Mouse (Mus musculus): ENCODE data around the gene Irgc1. TPM values are rescaled to one million over a fixed set of nuclear protein-coding genes. Genes with fewer than 3 reads are reported as not detected.

Gene Irgc1
- polyA plus RNA-seq, 1 experiment from 2014 or later = not detected

GRCm38 (mm10) chr7:24448782-24449517 is 3.1 kb downstream of the Irgc1 start:
- H3K4me1 ChIP-seq (ENCODE audit: control insufficient read depth, insufficient read depth, low read depth, low read length) = no peaks in the 10 kb centered on the region
- H3K9ac ChIP-seq (ENCODE audit: low read depth, low read length) = no peak overlapping the region
- no peak overlapping the region for H3K4me2 ChIP-seq (ENCODE audit: low read length)
- H3K27ac ChIP-seq (ENCODE audit: low read depth, low read length) = no peak overlapping the region
- no peaks in the 10 kb centered on the region for H3K9me3 ChIP-seq (ENCODE audit: control insufficient read depth, low read length)
- no peaks in the 10 kb centered on the region for H3K36me3 ChIP-seq (ENCODE audit: control insufficient read depth, insufficient read depth, low read length)
- H3K27me3 ChIP-seq (replicated peaks; ENCODE audit: control insufficient read depth, insufficient read depth, low read length) = no peaks in the 10 kb centered on the region
- no peak overlapping the region for H3K4me3 ChIP-seq (ENCODE audit: low read length)
- WGBS = 68% methylated on average over 14 of the region's 14 CpGs
- no peak for ATAC-seq

DNA sequence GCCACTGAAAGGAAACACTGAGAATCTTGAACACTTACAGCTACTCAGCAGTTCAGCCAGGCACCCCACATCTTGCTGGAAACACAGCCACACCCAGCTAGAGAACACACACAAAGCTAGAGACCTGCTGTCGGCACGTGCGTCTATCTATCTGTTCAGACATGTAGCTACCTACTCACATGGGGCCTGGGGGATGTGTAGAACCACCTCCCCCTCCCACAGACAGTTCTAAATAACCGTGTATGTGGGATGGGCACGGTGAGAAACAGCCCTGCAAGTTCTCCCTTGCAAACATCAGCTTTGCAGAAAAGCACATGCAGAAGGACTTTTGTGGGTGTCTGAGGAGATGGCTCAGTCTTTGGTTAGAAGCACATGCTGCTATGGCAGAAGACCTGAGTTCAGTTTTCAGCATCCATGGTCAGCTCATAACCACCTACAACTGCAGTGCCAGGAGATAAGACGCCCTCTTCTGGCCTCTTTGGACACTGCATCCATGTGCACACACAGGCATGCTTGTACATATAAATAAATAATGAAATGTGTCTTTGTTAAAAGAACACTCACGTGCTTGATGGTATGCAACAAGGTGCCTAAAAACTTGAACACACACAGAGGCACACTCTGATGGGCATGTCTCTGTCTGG is 5.3 kb downstream of the Irgc1 start:
- no peak overlapping the region for H3K4me3 ChIP-seq (ENCODE audit: low read length)
- no peak for ATAC-seq
- H3K36me3 ChIP-seq (ENCODE audit: control insufficient read depth, insufficient read depth, low read length) = no peaks in the 10 kb centered on the region
- H3K27me3 ChIP-seq (replicated peaks; ENCODE audit: control insufficient read depth, insufficient read depth, low read length) = no peaks in the 10 kb centered on the region
- WGBS = 82% methylated on average over 7 of the region's 7 CpGs
- H3K9me3 ChIP-seq (ENCODE audit: control insufficient read depth, low read length) = no peaks in the 10 kb centered on the region
- H3K27ac ChIP-seq (ENCODE audit: low read depth, low read length) = no peak overlapping the region
- no peak overlapping the region for H3K9ac ChIP-seq (ENCODE audit: low read depth, low read length)
- H3K4me1 ChIP-seq (ENCODE audit: control insufficient read depth, insufficient read depth, low read depth, low read length) = no peaks in the 10 kb centered on the region
- no peak overlapping the region for H3K4me2 ChIP-seq (ENCODE audit: low read length)

DNA sequence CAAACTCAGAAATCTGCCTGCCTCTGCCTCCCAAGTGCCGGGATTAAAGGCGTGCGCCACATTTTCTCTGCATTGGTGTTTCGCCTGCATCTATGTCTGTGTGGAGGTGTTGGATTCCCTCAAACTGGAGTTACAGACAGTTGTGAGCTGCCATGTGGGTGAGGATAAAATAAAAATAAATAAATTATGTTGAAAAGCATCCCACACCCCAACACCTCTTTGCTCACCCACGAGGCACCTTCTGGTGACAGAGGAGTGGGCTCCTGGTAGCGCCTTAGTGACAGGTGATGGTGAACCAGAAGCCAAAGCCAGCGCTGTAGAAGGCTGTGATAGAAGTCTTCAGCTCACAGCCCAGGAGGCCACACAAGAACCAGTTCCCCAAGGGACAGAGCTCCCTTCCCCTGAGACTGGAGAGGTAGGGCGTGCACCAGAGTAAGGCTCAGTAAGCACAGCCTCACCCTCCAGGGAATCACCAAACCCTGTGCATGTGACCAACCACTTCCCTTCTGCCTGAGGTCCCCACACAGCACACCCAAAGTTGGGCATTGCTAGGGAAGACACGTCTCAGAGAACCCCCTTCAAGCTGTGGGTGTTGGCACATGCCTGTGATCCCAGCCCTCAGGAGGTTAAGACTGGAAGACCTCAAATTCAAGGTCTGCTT is 6.7 kb downstream of the Irgc1 start:
- no peak overlapping the region for H3K4me2 ChIP-seq (ENCODE audit: low read length)
- H3K9ac ChIP-seq (ENCODE audit: low read depth, low read length) = no peak overlapping the region
- H3K27me3 ChIP-seq (replicated peaks; ENCODE audit: control insufficient read depth, insufficient read depth, low read length) = no peaks in the 10 kb centered on the region
- no peaks in the 10 kb centered on the region for H3K36me3 ChIP-seq (ENCODE audit: control insufficient read depth, insufficient read depth, low read length)
- H3K4me1 ChIP-seq (ENCODE audit: control insufficient read depth, insufficient read depth, low read depth, low read length) = no peaks in the 10 kb centered on the region
- no peak for ATAC-seq
- no peaks in the 10 kb centered on the region for H3K9me3 ChIP-seq (ENCODE audit: control insufficient read depth, low read length)
- no peak overlapping the region for H3K4me3 ChIP-seq (ENCODE audit: low read length)
- H3K27ac ChIP-seq (ENCODE audit: low read depth, low read length) = no peak overlapping the region
- 91% methylated on average over 9 of the region's 9 CpGs for WGBS

GRCm38 (mm10) chr7:24442313-24442712 is 9.8 kb downstream of the Irgc1 start:
- H3K9me3 ChIP-seq (ENCODE audit: control insufficient read depth, low read length) = no peaks in the 10 kb centered on the region
- H3K27ac ChIP-seq (ENCODE audit: low read depth, low read length) = no peak overlapping the region
- no peaks in the 10 kb centered on the region for H3K4me1 ChIP-seq (ENCODE audit: control insufficient read depth, insufficient read depth, low read depth, low read length)
- no peak overlapping the region for H3K9ac ChIP-seq (ENCODE audit: low read depth, low read length)
- ATAC-seq = no peak
- H3K4me2 ChIP-seq (ENCODE audit: low read length) = no peak overlapping the region
- H3K36me3 ChIP-seq (ENCODE audit: control insufficient read depth, insufficient read depth, low read length) = no peaks in the 10 kb centered on the region
- WGBS = 76% methylated on average over 8 of the region's 8 CpGs
- H3K4me3 ChIP-seq (ENCODE audit: low read length) = no peak overlapping the region
- no peaks in the 10 kb centered on the region for H3K27me3 ChIP-seq (replicated peaks; ENCODE audit: control insufficient read depth, insufficient read depth, low read length)

DNA sequence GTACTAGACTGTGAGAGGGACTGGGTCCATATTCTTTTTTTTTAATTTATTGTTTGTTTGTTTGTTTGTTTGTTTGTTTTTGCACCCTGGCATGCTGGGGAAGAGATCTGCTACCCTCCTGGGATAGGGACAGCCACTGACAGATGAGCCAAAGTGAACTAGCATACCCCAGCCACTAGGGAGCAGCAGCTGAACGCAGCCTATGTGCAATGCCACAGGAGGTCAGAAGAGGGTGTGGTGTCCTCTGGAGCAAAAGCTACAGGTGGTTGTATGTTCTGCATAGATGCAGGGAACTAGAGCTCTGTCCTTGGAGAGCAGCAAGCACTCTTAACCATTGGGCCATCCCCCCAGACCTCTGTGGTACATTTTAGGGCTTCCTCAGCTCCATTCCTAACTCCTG is 10.3 kb downstream of the Irgc1 start:
- Histone ChIP-seq H3K4me2 (ENCODE audit: low read length) (no peak overlapping the region), H3K36me3 (ENCODE audit: control insufficient read depth, insufficient read depth, low read length) (no peaks in the 10 kb centered on the region), H3K27ac (ENCODE audit: low read depth, low read length) (no peak overlapping the region), H3K4me1 (ENCODE audit: control insufficient read depth, insufficient read depth, low read depth, low read length) (no peaks in the 10 kb centered on the region), H3K9ac (ENCODE audit: low read depth, low read length) (no peak overlapping the region), H3K9me3 (ENCODE audit: control insufficient read depth, low read length) (no peaks in the 10 kb centered on the region), H3K4me3 (ENCODE audit: low read length) (no peak overlapping the region), H3K27me3 (replicated peaks; ENCODE audit: control insufficient read depth, insufficient read depth, low read length) (no peaks in the 10 kb centered on the region)
- 6% methylated on average over 1 of the region's 1 CpGs for WGBS
- ATAC-seq = no peak

DNA sequence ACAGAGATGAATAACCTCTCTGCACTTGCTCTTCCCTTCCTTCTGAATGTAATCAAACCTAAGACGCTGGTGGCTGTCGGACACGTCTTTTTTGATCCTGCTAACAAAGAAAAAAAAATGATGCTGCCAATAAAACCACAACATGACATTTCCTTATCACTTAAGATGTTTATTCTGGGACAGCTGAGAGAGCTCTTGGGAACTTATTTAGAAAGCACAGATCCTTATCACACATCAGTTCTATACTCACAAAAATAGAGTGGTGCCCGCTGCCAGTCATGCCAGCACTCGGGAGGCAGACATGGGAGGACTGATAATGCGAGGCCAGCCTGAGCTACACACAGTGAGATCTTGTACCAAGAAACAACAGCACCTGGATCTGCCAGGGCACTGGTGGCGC is 12.2 kb downstream of the Irgc1 start:
- H3K9me3 ChIP-seq (ENCODE audit: control insufficient read depth, low read length) = no peaks in the 10 kb centered on the region
- no peaks in the 10 kb centered on the region for H3K4me1 ChIP-seq (ENCODE audit: control insufficient read depth, insufficient read depth, low read depth, low read length)
- no peak overlapping the region for H3K4me2 ChIP-seq (ENCODE audit: low read length)
- no peaks in the 10 kb centered on the region for H3K36me3 ChIP-seq (ENCODE audit: control insufficient read depth, insufficient read depth, low read length)
- no peak overlapping the region for H3K4me3 ChIP-seq (ENCODE audit: low read length)
- no peak overlapping the region for H3K27ac ChIP-seq (ENCODE audit: low read depth, low read length)
- WGBS = 85% methylated on average over 7 of the region's 7 CpGs
- H3K9ac ChIP-seq (ENCODE audit: low read depth, low read length) = no peak overlapping the region
- no peaks in the 10 kb centered on the region for H3K27me3 ChIP-seq (replicated peaks; ENCODE audit: control insufficient read depth, insufficient read depth, low read length)
- no peak for ATAC-seq

GRCm38 (mm10) chr7:24439191-24439590 is 12.9 kb downstream of the Irgc1 start:
- Histone ChIP-seq H3K4me2 (ENCODE audit: low read length) (no peak overlapping the region), H3K27me3 (replicated peaks; ENCODE audit: control insufficient read depth, insufficient read depth, low read length) (no peaks in the 10 kb centered on the region), H3K4me3 (ENCODE audit: low read length) (no peak overlapping the region), H3K9me3 (ENCODE audit: control insufficient read depth, low read length) (no peaks in the 10 kb centered on the region), H3K27ac (ENCODE audit: low read depth, low read length) (no peak overlapping the region), H3K9ac (ENCODE audit: low read depth, low read length) (no peak overlapping the region), H3K4me1 (ENCODE audit: control insufficient read depth, insufficient read depth, low read depth, low read length) (no peaks in the 10 kb centered on the region), H3K36me3 (ENCODE audit: control insufficient read depth, insufficient read depth, low read length) (no peaks in the 10 kb centered on the region)
- ATAC-seq = no peak
- WGBS = 80% methylated on average over 6 of the region's 6 CpGs

DNA sequence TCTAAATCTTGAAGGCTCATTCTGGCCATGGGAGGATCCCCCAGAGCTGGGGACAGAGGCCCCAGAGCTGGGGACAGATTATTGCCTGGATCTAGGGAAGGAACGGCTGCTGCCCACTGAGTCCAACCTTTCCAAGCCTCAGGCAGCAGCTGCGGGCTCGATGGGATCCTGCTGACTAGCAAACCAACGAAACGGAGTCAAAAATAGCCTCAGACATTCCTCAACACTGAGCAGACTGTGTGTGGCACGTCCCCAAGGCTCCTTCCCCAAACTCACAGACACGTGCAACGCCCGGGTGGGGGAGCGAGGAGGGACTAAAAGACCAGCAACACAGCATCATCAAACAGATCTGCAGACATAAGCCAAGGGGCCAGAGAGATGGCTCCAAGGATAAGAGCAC is 14.1 kb downstream of the Irgc1 start:
- Histone ChIP-seq H3K36me3 (ENCODE audit: control insufficient read depth, insufficient read depth, low read length) (no peaks in the 10 kb centered on the region), H3K9me3 (ENCODE audit: control insufficient read depth, low read length) (no peaks in the 10 kb centered on the region), H3K4me3 (ENCODE audit: low read length) (no peak overlapping the region), H3K27ac (ENCODE audit: low read depth, low read length) (no peak overlapping the region), H3K4me1 (ENCODE audit: control insufficient read depth, insufficient read depth, low read depth, low read length) (no peaks in the 10 kb centered on the region), H3K27me3 (replicated peaks; ENCODE audit: control insufficient read depth, insufficient read depth, low read length) (no peaks in the 10 kb centered on the region), H3K9ac (ENCODE audit: low read depth, low read length) (no peak overlapping the region), H3K4me2 (ENCODE audit: low read length) (no peak overlapping the region)
- 71% methylated on average over 10 of the region's 10 CpGs for WGBS
- ATAC-seq = no peak

DNA sequence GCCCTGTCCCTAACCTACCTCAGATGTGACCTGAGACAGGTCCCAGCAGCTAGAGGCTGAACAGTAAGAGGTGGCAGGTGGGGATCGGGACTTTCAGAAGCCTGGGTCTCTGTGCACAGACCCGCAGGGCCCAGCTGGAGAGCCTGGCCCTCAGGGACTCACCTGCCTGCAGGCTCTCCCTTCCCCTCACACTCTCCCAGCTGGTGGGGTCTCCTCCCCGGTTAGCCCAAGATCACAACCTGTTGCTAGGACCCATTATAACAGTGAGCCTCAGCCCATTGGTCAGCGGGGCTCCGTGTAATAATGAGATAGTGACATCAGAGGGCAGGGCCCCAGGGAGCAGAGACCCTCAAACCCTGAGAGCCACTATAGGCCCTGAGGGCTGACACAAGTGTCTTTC is 16.8 kb downstream of the Irgc1 start:
- no peak for ATAC-seq
- no peaks in the 10 kb centered on the region for H3K27me3 ChIP-seq (replicated peaks; ENCODE audit: control insufficient read depth, insufficient read depth, low read length)
- no peak overlapping the region for H3K4me3 ChIP-seq (ENCODE audit: low read length)
- H3K36me3 ChIP-seq (ENCODE audit: control insufficient read depth, insufficient read depth, low read length) = no peaks in the 10 kb centered on the region
- peaks cover 4% of the 10 kb centered on the region; the same call in 1 of the 2 replicates for H3K9me3 ChIP-seq (ENCODE audit: control insufficient read depth, low read length)
- H3K9ac ChIP-seq (ENCODE audit: low read depth, low read length) = no peak overlapping the region
- H3K4me1 ChIP-seq (ENCODE audit: control insufficient read depth, insufficient read depth, low read depth, low read length) = no peaks in the 10 kb centered on the region
- H3K27ac ChIP-seq (ENCODE audit: low read depth, low read length) = no peak overlapping the region
- 87% methylated on average over 5 of the region's 5 CpGs for WGBS
- H3K4me2 ChIP-seq (ENCODE audit: low read length) = no peak overlapping the region

Data from hindbrain, embryonic 16.5 days (tissue).